Mouse (Mus musculus) lung, postnatal 36 days (tissue): ENCODE measurements at regions not wholly inside any gene's neighbourhood (a gene's known extent, or its start where the extent isn't known, plus 50 kb on each side); places are given as distances from the start of the nearest gene placed in this dataset.

Source experiments
- DNase-seq: peaks from one replicate; pipeline ENCODE4 v3.0.0; 2022; ENCODE audit warnings: mixed read lengths

DNA sequence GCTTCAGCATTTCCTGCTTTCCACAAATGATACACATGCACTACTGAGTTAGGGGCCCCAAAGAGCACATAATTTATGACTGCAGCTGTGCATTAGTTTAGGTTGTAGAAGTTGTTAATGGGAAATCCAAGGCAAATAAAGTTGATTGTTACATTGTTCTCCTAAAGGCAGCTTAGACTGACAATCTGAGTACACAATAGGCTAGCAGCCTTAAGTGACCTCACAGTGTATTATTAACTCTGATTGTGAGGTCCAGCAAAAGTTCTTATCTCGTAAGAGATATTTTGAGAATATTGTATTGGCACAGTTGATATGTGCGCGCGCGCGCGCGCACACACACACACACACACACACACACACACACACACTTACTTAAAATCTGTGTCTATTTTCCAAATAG, 70.5 kb upstream of the Yae1d1 start:
- DNase-seq = no peak

DNA sequence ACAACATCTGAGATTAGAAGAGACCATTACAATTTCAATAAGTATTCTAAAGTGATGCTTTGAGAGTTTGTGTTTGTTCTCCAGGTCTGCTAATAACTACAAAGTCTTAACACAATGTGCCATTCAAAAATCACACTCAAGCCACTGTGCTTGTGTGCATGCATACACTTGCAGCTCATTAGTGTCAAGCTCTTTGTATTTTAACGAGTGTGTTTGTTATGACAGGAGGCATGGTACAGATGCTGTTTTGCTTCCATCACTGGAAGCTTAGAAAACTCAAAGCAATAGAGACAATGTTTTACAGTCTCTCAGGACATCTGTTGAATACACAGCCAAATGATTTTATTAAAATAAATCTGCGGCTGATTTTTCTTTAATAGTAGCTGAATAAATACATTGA, 67.1 kb upstream of the Yae1d1 start:
- DNase-seq = no peak

DNA sequence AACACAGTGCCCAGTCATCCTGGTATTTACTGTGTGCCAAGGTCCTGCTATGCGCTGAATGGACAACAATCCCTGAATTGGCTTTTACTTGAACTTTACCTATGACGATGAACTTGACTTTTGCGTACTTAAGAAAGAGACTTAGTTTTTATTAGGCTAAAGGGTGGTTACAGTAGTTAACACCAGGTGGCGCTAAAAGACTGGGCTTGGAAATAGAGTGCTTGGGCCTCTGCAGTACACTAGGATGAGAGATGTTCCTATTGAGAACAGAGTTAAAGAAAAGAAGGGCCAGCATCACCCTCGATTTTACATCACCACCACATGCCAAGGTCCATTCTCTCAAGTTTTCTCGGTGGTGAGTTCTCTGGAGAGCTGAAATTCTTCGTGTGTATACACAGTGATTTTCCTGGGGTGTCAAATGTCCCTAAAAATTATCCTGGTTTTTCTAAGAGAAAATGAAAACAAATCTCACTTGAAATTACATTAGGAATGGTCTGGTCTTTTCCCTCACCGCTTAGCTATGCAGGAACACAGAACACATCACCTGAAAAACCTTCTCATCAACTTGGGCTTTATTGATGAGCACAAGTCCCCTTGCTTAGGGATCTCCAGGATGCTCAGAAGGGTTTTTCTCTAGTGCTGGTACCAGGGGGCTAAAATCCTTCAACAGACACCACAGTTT, 64.2 kb upstream of the Yae1d1 start:
- peak; percentile 83 for DNase-seq

DNA sequence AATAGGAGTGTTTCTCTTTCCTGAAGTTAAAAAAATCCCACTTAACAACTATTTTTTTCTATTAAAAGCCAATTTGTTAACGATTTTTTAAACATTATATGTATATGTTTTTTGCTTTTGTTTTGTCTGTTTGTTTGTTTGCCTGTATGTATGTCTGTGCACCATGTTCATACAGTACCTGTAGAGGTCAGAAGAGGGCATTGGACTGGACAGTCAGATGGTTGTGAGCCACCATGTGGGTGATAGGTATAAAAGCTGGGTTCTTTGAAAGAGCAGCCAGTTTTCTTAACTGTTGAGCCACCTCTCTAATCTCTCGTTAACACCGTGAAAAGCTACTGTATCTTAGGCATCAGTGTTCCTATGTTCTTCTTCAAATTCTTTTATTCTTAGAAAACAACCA, 63.7 kb upstream of the Yae1d1 start:
- DNase-seq = no peak

DNA sequence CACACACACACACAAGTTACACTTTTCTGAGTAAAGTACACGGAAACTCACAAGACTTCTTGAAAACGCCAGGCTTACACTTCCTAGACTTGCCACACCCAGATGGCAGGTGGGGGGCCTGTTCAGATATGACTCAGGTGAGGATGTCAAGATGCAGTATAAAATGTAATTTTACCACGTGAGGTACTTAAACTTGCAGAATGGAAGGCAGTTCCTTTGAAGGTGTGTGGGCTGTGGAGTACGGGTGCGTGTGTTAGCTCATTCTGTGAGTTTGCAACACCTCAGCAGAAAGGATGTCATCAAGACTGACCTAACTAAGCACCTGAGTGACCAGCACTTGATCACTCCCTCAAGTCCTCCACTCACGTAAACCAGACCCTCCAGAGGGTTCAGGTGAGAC, 50.0 kb upstream of the Yae1d1 start:
- DNase-seq = peak; percentile 3
